Mouse (Mus musculus) thymus, postnatal 0 days (tissue): Measurements from ENCODE around the gene Gtf2h1. TPM values are rescaled to one million over a fixed set of nuclear protein-coding genes. Genes with fewer than 3 reads are reported as not detected.
A peak's percentile ranks its signal among the peaks of the same experiment; 100 is the strongest.

Source experiments
- DNase-seq: peaks from one replicate; pipeline ENCODE4 v3.0.0-alpha.2; 2015; ENCODE audit warnings: low spot score
- polyA plus RNA-seq: library from polyadenylated mRNA; unstranded; fragments of >200 nt; fragmentation: Nextera tagmentation; extraction: Ambion mirVana; gene quantifications from 2 replicates; pipeline ENCODE4 v1.2.1, GENCODE M21; 2015

Gene Gtf2h1
- polyA plus RNA-seq, 1 experiment from 2014 or later, result 54.3 TPM

- DNase-seq, result peak; percentile 47
Observed at GRCm38 (mm10) chr7:46830799-46831590, 35.1 kb downstream of the Gtf2h1 start.

- DNase-seq, result no peak
Observed at GRCm38 (mm10) chr7:46831693-46832092, 35.8 kb downstream of the Gtf2h1 start.

- peak; percentile 40 for DNase-seq
Observed at GRCm38 (mm10) chr7:46832112-46832810, 36.4 kb downstream of the Gtf2h1 start.

GRCm38 (mm10) chr7:46833266-46833665 is 37.4 kb downstream of the Gtf2h1 start:
- DNase-seq, result peak; percentile 85

GRCm38 (mm10) chr7:46833670-46834255 is 37.9 kb downstream of the Gtf2h1 start:
- DNase-seq, result no peak

GRCm38 (mm10) chr7:46834994-46835610 is 39.2 kb downstream of the Gtf2h1 start:
- DNase-seq, result no peak

GRCm38 (mm10) chr7:46836357-46836756 is 40.5 kb downstream of the Gtf2h1 start:
- no peak for DNase-seq

- DNase-seq, result peak; percentile 14
Observed at GRCm38 (mm10) chr7:46837073-46837472, 41.2 kb downstream of the Gtf2h1 start.

GRCm38 (mm10) chr7:46838104-46838671 is 42.3 kb downstream of the Gtf2h1 start:
- peak; percentile 71 for DNase-seq

- peak; percentile 82 for DNase-seq
Observed at GRCm38 (mm10) chr7:46838891-46839302, 43.0 kb downstream of the Gtf2h1 start.

- DNase-seq, result no peak
Observed at GRCm38 (mm10) chr7:46839446-46839845, 43.5 kb downstream of the Gtf2h1 start.

- no peak for DNase-seq
Observed at GRCm38 (mm10) chr7:46839861-46840260, 44.0 kb downstream of the Gtf2h1 start.

GRCm38 (mm10) chr7:46840326-46840725 is 44.4 kb downstream of the Gtf2h1 start:
- no peak for DNase-seq

GRCm38 (mm10) chr7:46840787-46841525 is 45.1 kb downstream of the Gtf2h1 start, which contains the start of gene Ldha:
TSS of gene Ldha (plus strand) at chr7:46841475.
- DNase-seq, result no peak

- DNase-seq, result no peak
Observed at GRCm38 (mm10) chr7:46842278-46842677, 46.4 kb downstream of the Gtf2h1 start.

- DNase-seq, result no peak
Observed at GRCm38 (mm10) chr7:46843576-46843975, 47.7 kb downstream of the Gtf2h1 start.

- peak; percentile 86 for DNase-seq
Observed at GRCm38 (mm10) chr7:46845211-46845977, 49.5 kb downstream of the Gtf2h1 start.

- peak; percentile 67 for DNase-seq
Observed at GRCm38 (mm10) chr7:46845978-46846485, 50.1 kb downstream of the Gtf2h1 start.

GRCm38 (mm10) chr7:46846486-46847244 is 50.8 kb downstream of the Gtf2h1 start:
- DNase-seq, result peak; percentile 90
